Mouse (Mus musculus): ENCODE results near the gene Timp4. TPM values are rescaled to one million over a fixed set of nuclear protein-coding genes. Genes with fewer than 3 reads are reported as not detected.

Timp4 gene
- polyA plus RNA-seq (2015; fragmentation: Nextera tagmentation; extraction: Ambion mirVana) = 10.2 and 12.3 TPM in 2 replicates

DNA sequence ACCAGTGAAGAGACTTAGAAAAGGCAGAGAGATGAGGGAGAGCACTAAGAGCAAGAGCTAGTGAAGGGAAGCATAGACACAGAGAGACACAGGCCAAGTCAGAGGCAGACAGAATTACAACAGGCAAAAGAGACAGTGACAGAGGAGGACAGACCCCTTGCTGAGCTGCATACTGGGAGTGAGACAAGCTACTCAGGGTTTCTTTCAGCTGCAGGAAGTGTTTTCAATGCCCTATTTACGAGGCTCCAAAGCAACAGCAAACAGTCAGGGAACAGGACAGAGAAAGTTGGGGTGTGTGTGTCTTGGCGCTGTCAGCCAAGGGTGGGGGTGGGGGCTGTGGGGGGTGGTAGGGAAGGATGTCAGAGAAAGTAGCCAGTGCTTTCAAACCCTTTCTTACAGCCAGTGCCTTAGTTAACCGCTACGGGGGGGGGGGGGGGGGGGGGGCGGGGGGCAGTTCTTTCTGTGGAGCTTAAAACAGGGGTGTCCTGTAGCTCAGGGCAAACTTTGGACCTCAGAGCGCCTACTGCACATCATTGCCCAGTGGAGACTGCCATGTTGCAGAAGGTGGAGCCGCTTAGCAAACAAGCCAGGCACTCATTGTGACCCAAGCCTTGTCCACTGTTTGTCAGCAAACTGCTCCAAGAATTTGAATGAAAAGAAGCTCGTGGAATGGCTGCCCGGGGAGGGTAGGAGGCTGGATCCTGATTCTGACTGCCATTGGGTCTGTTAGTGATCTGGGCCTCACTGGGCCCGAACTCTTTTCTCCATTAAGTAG, at the start of gene Timp4:
TSS of gene Timp4 (minus strand) at position 107 of the 775 bp plus-strand sequence.
- Histone ChIP-seq H3K4me1 (peaks cover 4% of the 10 kb centered on the region; the same call in 1 of the 2 replicates), H3K27me3 (replicated peaks) (peaks cover 10% of the 10 kb centered on the region), H3K4me2 (peak within 1 kb of the TSS; percentile 34), H3K9me3 (no peaks in the 10 kb centered on the region), H3K4me3 (0 out of 2 replicates have a peak within 1 kb of the TSS, but pooled peaks have one; percentile 3), H3K36me3 (replicated peaks) (no peaks in the 10 kb centered on the region), H3K9ac (no peak within 1 kb of the TSS), H3K27ac (peak within 1 kb of the TSS; percentile 63)
- ATAC-seq (replicated peaks) = peak; percentile 66
- WGBS = 17% methylated on average over 7 of the region's 10 CpGs

DNA sequence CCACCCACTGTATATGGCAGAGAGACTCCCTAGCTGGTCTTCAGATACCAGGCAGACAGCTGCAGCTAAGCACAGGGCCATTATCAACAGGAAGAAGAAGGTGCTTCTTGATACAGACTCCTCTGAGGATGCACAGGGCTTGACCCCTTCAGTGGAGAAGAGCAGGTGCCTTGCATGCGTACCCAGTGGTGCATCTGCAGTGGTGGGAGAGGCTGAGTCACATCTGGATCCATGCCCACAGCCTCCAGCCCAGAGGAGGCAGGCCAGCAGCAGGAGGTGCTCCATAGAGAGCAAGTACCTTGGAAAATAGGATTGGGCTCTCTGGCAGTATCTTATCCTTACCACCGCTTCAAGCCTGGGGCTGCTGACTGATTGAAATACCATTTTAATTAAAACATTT, 41.9 kb upstream of the Timp4 start:
- WGBS = 54% methylated on average over 2 of the region's 2 CpGs
- H3K9ac ChIP-seq = no peak overlapping the region
- no peak overlapping the region for H3K4me3 ChIP-seq
- H3K4me2 ChIP-seq = no peak overlapping the region
- no peaks in the 10 kb centered on the region for H3K27me3 ChIP-seq (replicated peaks)
- H3K27ac ChIP-seq = no peak overlapping the region
- H3K4me1 ChIP-seq = no peaks in the 10 kb centered on the region
- H3K9me3 ChIP-seq = no peaks in the 10 kb centered on the region
- no peaks in the 10 kb centered on the region for H3K36me3 ChIP-seq (replicated peaks)
- no peak for ATAC-seq (replicated peaks)

DNA sequence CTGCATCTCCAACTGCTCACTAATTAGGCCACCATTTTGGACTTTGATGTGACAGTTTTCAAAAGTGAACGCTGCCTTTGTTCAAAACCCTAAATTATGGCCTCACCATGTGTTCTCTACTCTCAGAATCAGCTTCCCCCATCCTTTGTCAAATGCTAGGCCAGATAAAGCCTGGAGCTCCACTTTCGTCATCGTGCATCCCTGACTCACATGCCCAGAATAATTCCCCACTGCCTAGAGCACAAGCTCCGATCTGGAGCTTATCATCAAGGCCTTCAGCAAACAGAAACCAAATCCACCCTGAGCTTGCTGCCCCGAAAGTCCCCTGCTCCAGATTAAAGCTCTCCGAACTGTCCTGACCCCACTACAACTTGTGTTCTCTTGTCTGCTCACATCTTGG, 40.6 kb upstream of the Timp4 start:
- Histone ChIP-seq H3K9me3 (no peaks in the 10 kb centered on the region), H3K4me3 (no peak overlapping the region), H3K27me3 (replicated peaks) (no peaks in the 10 kb centered on the region), H3K27ac (no peak overlapping the region), H3K4me1 (no peaks in the 10 kb centered on the region), H3K4me2 (no peak overlapping the region), H3K9ac (no peak overlapping the region), H3K36me3 (replicated peaks) (no peaks in the 10 kb centered on the region)
- WGBS = 72% methylated on average over 6 of the region's 6 CpGs
- ATAC-seq (replicated peaks) = no peak

DNA sequence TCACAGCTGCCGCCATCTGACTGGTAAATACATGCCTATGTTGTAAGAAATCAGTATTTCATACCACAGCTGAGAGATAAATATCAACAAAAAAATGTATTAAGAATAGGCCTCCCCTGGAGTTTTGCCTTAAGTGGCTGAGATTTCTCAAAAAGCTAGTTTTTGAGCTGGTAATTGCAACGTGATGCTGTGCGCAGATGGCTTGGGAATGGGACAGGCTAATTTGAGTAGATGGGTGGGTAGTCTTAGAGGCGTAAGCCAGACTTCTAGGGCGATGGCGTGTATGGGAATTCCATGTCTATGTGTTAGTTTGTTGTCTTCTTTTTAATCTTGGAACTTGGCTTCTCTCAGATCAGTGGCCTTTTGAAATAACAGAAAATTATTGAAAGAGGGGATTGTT, 39.8 kb upstream of the Timp4 start:
- no peaks in the 10 kb centered on the region for H3K27me3 ChIP-seq (replicated peaks)
- no peaks in the 10 kb centered on the region for H3K9me3 ChIP-seq
- no peak overlapping the region for H3K9ac ChIP-seq
- H3K27ac ChIP-seq = no peak overlapping the region
- no peaks in the 10 kb centered on the region for H3K36me3 ChIP-seq (replicated peaks)
- no peaks in the 10 kb centered on the region for H3K4me1 ChIP-seq
- H3K4me3 ChIP-seq = no peak overlapping the region
- H3K4me2 ChIP-seq = no peak overlapping the region
- 87% methylated on average over 6 of the region's 6 CpGs for WGBS
- no peak for ATAC-seq (replicated peaks)

DNA sequence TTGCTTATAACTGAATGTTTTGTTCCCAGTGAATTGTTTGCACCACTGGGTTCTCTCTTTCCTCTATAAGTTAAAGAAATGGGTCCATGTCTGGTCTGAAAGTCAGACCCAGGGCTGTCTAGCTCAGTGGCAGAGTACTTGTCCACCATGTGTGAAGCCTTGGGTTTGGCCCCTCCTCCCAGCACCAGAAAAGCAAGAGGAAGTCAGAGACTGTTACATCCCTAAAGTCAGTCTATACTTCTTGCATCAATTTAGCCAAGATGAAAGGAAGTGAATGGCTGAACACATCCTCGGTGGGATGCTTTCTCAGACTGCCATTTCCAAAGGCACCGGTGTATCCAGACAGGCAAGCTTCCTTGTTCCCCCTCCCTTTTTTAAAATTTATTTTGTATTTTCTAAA, 39.1 kb upstream of the Timp4 start:
- Histone ChIP-seq H3K4me1 (no peaks in the 10 kb centered on the region), H3K9ac (no peak overlapping the region), H3K27me3 (replicated peaks) (no peaks in the 10 kb centered on the region), H3K4me3 (no peak overlapping the region), H3K27ac (no peak overlapping the region), H3K4me2 (no peak overlapping the region), H3K36me3 (replicated peaks) (no peaks in the 10 kb centered on the region), H3K9me3 (no peaks in the 10 kb centered on the region)
- 86% methylated on average over 2 of the region's 2 CpGs for WGBS
- ATAC-seq (replicated peaks) = no peak

DNA sequence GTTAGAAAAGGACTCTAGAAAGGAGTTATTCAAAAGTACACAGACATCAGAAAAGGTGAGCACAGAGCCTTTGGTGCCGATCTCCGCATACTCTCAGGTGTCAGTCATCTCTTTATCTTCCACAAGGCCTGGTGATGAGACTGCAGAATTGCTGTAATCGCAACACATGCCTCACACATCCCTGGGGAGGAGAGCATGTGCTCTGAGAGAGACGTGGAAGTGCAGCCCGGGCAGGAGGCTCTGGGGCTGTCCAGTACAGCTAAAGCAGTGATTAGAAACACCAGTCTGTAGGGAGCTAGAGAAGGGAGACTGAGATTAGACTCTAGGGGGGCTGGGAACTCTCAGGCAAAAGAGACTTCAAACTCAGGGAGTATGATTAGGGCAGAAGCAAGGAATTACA, 38.6 kb upstream of the Timp4 start:
- H3K27me3 ChIP-seq (replicated peaks) = no peaks in the 10 kb centered on the region
- no peak overlapping the region for H3K4me2 ChIP-seq
- no peak overlapping the region for H3K27ac ChIP-seq
- no peak overlapping the region for H3K4me3 ChIP-seq
- H3K36me3 ChIP-seq (replicated peaks) = no peaks in the 10 kb centered on the region
- H3K9me3 ChIP-seq = no peaks in the 10 kb centered on the region
- no peak for ATAC-seq (replicated peaks)
- 54% methylated on average over 5 of the region's 5 CpGs for WGBS
- no peaks in the 10 kb centered on the region for H3K4me1 ChIP-seq
- no peak overlapping the region for H3K9ac ChIP-seq

DNA sequence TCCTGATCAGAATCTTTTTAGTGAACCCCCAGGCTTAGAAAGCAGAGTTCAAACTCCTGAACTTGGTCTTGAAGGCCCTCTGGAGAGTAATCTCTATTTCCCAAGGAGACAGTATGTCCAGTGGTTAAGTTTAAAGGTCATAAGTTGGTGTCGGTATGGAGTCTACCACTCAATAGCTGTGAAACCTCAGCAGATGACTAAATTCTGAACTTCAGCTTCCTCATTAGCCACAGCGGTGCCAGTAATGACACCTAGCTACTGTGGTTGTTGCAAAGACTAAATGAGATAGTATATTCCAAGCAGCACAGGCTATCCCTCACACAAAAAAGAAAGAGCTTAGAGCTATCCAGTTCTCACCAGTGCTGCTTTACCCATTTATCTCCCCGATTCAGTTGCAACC, 36.2 kb upstream of the Timp4 start:
- Histone ChIP-seq H3K4me1 (no peaks in the 10 kb centered on the region), H3K27ac (no peak overlapping the region), H3K27me3 (replicated peaks) (no peaks in the 10 kb centered on the region), H3K9ac (no peak overlapping the region), H3K4me2 (no peak overlapping the region), H3K36me3 (replicated peaks) (no peaks in the 10 kb centered on the region), H3K4me3 (no peak overlapping the region), H3K9me3 (no peaks in the 10 kb centered on the region)
- ATAC-seq (replicated peaks) = no peak
- WGBS = 92% methylated on average over 3 of the region's 3 CpGs

DNA sequence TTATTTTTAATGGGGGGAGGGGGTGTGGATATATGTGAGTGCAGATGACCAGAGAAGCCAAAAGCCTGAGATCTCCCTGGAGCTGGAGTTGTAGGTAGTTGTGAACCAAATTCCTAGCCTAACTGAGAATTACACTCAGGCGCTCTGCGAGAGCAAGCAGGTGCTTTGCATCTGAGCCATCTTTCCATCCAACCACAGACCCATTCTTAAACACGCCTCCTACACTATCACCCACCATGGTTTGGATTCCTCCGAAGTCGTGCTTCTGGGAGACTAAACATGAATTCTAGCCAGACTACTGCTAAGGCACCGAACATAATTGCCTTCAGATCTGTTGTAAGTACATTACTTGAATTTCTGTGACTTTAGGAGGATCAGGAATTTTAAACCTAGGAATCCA, 34.4 kb upstream of the Timp4 start:
- H3K27me3 ChIP-seq (replicated peaks) = no peaks in the 10 kb centered on the region
- H3K27ac ChIP-seq = no peak overlapping the region
- no peak overlapping the region for H3K9ac ChIP-seq
- H3K4me1 ChIP-seq = no peaks in the 10 kb centered on the region
- no peak for ATAC-seq (replicated peaks)
- no peak overlapping the region for H3K4me3 ChIP-seq
- no peak overlapping the region for H3K4me2 ChIP-seq
- no peaks in the 10 kb centered on the region for H3K36me3 ChIP-seq (replicated peaks)
- WGBS = 88% methylated on average over 6 of the region's 6 CpGs
- no peaks in the 10 kb centered on the region for H3K9me3 ChIP-seq

DNA sequence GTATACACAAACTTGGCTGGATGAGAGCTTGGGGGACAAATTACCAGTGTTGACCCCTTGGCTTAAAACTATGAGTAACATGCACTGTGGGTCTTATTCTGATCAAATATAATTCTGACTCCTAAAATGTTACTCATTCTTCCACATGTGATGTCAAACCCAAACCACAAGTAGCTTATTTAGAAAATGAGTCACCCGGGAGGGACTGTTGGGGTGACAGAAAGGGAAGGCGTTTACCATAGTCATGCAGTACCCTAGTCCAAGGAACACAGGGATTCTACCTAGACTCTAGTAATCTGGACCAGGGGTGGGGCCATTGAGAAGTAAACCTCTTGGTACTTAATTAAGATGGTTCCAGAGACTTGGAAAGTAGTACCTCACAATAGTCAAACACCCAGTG, 32.1 kb upstream of the Timp4 start:
- ATAC-seq (replicated peaks) = no peak
- no peaks in the 10 kb centered on the region for H3K27me3 ChIP-seq (replicated peaks)
- H3K9me3 ChIP-seq = no peaks in the 10 kb centered on the region
- 96% methylated on average over 2 of the region's 2 CpGs for WGBS
- no peaks in the 10 kb centered on the region for H3K4me1 ChIP-seq
- H3K4me3 ChIP-seq = no peak overlapping the region
- H3K4me2 ChIP-seq = no peak overlapping the region
- H3K27ac ChIP-seq = no peak overlapping the region
- H3K9ac ChIP-seq = no peak overlapping the region
- no peaks in the 10 kb centered on the region for H3K36me3 ChIP-seq (replicated peaks)

DNA sequence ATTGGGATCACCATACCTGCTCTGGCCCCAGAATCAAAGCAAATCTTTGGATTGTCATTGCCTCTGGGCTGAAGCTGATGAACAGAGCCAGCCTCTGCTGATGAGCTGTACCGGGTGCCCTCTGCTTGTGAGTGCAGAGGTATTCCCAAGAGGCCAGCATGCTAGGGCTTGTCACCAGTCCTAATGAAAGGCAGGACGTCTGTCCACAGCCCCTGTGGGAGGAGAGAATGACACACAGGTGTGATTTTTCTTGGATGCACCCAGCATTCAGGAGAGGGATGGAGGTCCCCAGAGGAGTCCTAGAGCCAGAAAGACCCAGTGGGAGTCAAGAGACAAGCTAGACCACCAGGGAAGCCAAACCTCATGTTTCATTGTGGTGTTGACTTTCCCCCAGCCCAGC, 27.6 kb upstream of the Timp4 start:
- H3K4me2 ChIP-seq = no peak overlapping the region
- no peaks in the 10 kb centered on the region for H3K36me3 ChIP-seq (replicated peaks)
- WGBS = 72% methylated on average over 2 of the region's 2 CpGs
- no peak overlapping the region for H3K4me3 ChIP-seq
- no peaks in the 10 kb centered on the region for H3K4me1 ChIP-seq
- no peaks in the 10 kb centered on the region for H3K9me3 ChIP-seq
- ATAC-seq (replicated peaks) = no peak
- no peaks in the 10 kb centered on the region for H3K27me3 ChIP-seq (replicated peaks)
- H3K9ac ChIP-seq = no peak overlapping the region
- no peak overlapping the region for H3K27ac ChIP-seq

DNA sequence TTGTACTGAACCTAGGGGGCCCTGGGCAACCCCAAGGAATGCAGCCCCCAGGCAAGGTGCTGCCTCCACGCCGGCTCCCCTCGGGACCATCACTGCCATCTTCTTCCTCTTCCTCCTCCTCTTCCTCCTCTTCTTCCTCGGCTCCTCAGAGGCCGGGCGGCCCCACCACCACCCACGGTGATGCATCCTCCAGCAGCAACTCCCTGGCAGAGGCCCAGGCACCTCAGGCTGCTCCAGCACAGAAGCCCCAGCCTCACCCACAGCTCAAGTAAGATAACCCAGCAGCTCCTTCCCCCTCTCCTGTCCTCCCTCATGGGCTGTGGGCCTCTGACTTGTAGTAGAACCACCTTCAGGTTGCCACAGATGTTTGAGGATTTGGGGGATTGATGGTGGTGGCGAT, 26.1 kb upstream of the Timp4 start:
- H3K4me1 ChIP-seq = no peaks in the 10 kb centered on the region
- no peak for ATAC-seq (replicated peaks)

DNA sequence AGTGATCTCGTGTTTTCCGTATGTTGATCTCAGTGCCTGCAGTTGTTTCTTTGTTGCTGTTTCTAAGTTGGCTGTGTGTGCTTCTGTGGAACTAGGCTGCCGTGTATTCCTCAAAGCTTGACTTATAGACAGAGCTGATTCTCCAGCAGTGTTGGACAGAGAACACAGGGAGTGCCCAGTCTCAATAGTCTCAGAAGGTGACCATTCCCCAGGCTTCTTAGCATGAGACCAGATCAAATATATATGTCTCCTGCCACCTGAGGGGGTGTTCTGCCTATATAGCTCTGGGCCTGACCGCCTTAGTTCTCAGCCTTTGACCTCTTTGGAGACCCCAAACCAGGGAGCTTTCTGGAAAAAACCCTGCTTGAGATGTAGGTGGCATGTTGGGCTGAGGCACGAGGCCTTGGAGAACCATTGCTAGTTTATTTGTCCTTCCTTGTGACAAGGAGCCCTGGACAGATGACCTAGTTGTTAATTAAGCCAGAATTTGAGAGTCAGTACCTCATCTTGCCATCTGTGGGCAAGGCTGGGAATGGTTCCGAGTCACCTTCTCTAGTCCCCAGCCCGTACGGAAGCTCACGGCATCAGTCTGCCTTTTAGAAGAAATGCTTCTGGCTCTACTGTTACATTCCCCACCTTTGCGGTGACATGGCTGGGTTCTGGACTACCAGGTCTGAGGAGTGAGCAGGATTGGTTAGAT, 23.3 kb upstream of the Timp4 start:
- Histone ChIP-seq H3K36me3 (replicated peaks) (no peaks in the 10 kb centered on the region), H3K27me3 (replicated peaks) (no peaks in the 10 kb centered on the region), H3K27ac (no peak overlapping the region), H3K4me1 (no peaks in the 10 kb centered on the region), H3K4me3 (no peak overlapping the region), H3K9me3 (no peaks in the 10 kb centered on the region), H3K4me2 (no peak overlapping the region), H3K9ac (no peak overlapping the region)
- 92% methylated on average over 10 of the region's 10 CpGs for WGBS
- ATAC-seq (replicated peaks) = no peak

More for the DNA sequence above, 26.1 kb upstream of the Timp4 start:
- 84% methylated on average over 8 of the region's 8 CpGs for WGBS
- Histone ChIP-seq H3K27me3 (replicated peaks) (no peaks in the 10 kb centered on the region), H3K9me3 (no peaks in the 10 kb centered on the region), H3K27ac (no peak overlapping the region), H3K4me2 (no peak overlapping the region), H3K36me3 (replicated peaks) (no peaks in the 10 kb centered on the region), H3K4me3 (no peak overlapping the region), H3K9ac (no peak overlapping the region)

DNA sequence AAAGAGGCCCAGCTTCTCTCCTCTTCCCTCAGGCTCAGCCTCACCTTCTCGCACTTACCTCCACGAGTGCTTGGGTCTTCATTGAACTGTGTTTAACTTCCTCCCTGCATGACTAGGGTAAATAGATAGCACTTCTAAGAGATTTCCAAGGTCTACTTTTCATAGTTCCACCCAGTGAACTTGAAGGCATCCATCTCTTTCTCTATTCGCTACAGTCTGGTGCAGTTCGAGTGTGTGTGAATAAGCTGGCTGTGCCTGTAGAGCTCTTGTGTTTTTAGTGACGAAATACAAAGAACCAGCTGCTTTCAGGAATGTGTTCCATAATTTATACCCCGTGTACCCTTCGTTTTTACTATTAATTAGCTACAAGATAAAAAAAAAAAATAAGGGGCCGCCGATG, 22.7 kb upstream of the Timp4 start:
- Histone ChIP-seq H3K36me3 (replicated peaks) (no peaks in the 10 kb centered on the region), H3K4me3 (no peak overlapping the region), H3K4me1 (no peaks in the 10 kb centered on the region), H3K27me3 (replicated peaks) (no peaks in the 10 kb centered on the region), H3K27ac (no peak overlapping the region), H3K9me3 (no peaks in the 10 kb centered on the region), H3K9ac (no peak overlapping the region), H3K4me2 (no peak overlapping the region)
- no peak for ATAC-seq (replicated peaks)
- WGBS = 84% methylated on average over 9 of the region's 9 CpGs

Measured in midbrain, embryonic 15.5 days (tissue).